22 mouse cellular contexts compared by ENCODE assay signal in genomic region chr15:92341424-92341823, GRCm38 (mm10). TPM values are rescaled to one million over a fixed set of nuclear protein-coding genes. Genes with fewer than 3 reads are reported as not detected.
"Had no signal": no experiment of that assay in that cellular context is flagged by ENCODE, and none has a peak within 500 bp of the region (broad histone marks: within the 10 kb centered on the region; RNA-seq: fewer than 3 reads in every experiment).

No protein-coding gene starts in this region.

- ATAC-seq: midbrain, embryonic 13.5 days; midbrain, embryonic 15.5 days had no signal

- H3K4me1 ChIP-seq: midbrain, embryonic 13.5 days; midbrain, embryonic 15.5 days; neural tube, embryonic 12.5 days; stomach, embryonic 15.5 days had no signal

- H3K9me3 ChIP-seq: liver, embryonic 13.5 days; liver, embryonic 15.5 days; midbrain, embryonic 10.5 days; midbrain, embryonic 13.5 days; midbrain, embryonic 15.5 days; neural tube, embryonic 12.5 days; stomach, embryonic 15.5 days had no signal

- H3K36me3 ChIP-seq: liver, embryonic 13.5 days; liver, embryonic 15.5 days; midbrain, embryonic 10.5 days; midbrain, embryonic 13.5 days; midbrain, embryonic 15.5 days; neural tube, embryonic 12.5 days; stomach, embryonic 15.5 days had no signal

- H3K27me3 ChIP-seq: liver, embryonic 13.5 days; liver, embryonic 15.5 days; neural tube, embryonic 12.5 days; stomach, embryonic 15.5 days had no signal

- H3K9ac ChIP-seq: liver, embryonic 13.5 days; liver, embryonic 15.5 days; lung, embryonic 14.5 days; midbrain, embryonic 13.5 days; midbrain, embryonic 15.5 days; neural tube, embryonic 12.5 days; stomach, embryonic 15.5 days had no signal

- DNase-seq: liver, embryonic 13.5 days; lung, adult 18-20 months; lung, embryonic 14.5 days; lung, postnatal 10 days; lung, postnatal 4 days; retina, postnatal 1 day; right cerebral cortex, adult 18-20 months; right cerebral cortex, postnatal 25 days; right cerebral cortex, postnatal 4 days; spleen, adult 18-20 months; thymus, postnatal 14 days; thymus, postnatal 36 days had no signal

- H3K27ac ChIP-seq: liver, embryonic 13.5 days; liver, embryonic 15.5 days; midbrain, embryonic 10.5 days; midbrain, embryonic 13.5 days; midbrain, embryonic 15.5 days; neural tube, embryonic 12.5 days; stomach, embryonic 15.5 days; stomach, postnatal 0 days had no signal

- H3K4me3 ChIP-seq: liver, embryonic 13.5 days; liver, embryonic 15.5 days; midbrain, embryonic 10.5 days; midbrain, embryonic 13.5 days; midbrain, embryonic 15.5 days; neural tube, embryonic 12.5 days; stomach, embryonic 15.5 days had no signal

- H3K4me2 ChIP-seq: liver, embryonic 13.5 days; liver, embryonic 15.5 days; lung, embryonic 14.5 days; midbrain, embryonic 13.5 days; midbrain, embryonic 15.5 days; neural tube, embryonic 12.5 days; stomach, embryonic 15.5 days had no signal

RNA-seq across cellular contexts. Expression of gene Pdzrn4, which starts 55.3 kb away (rescaled TPM):
- total RNA-seq: megakaryocyte, adult 5-6 weeks; megakaryocyte-erythroid progenitor cell, adult 5-6 weeks; monocyte, adult 5-6 weeks had no signal
